Mouse (Mus musculus): ENCODE measurements at regions not wholly inside any gene's neighbourhood (a gene's known extent, or its start where the extent isn't known, plus 50 kb on each side); places are given as distances from the start of the nearest gene placed in this dataset.

DNA sequence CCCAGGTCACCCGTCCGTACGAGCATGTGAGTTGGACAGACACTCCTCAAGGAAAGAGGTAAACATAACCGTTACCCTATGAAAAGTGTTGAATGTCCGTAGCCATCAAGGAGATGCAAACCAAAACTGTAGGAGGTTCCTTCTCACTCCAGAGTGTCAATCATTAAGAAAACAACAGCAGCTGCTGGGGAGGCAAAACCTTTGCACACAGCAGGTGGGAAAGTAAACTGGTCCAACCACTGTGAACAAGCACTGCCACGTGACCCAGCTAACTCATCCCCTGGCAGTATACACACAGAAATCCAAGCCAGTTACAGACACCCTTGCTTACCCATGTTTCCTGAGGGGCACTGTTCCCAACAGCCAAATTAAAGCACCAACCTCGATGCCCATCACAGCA, 54.7 kb upstream of the Irx5 start:
- DNase-seq (ENCODE audit: low spot score), result no peak

DNA sequence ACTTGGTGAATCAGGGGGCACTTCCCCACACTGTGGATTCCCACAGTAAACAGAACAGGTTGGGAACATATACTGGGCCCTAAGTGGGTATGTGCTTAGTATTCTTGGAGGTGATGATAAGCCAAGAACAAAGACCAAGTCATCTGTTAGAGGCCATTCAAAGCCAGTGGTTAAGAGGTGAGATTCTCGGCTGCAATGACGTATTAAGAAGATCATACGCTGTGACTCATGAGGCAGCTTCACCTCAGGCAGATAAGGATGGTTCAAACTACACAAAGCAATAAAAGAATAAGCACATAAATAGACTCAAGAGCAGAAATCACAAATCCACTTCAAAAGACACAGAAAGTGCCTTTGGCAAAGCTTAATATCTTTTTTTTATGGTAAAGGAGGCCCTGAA, 56.4 kb upstream of the Irx5 start:
- no peak for DNase-seq (ENCODE audit: low spot score)

DNA sequence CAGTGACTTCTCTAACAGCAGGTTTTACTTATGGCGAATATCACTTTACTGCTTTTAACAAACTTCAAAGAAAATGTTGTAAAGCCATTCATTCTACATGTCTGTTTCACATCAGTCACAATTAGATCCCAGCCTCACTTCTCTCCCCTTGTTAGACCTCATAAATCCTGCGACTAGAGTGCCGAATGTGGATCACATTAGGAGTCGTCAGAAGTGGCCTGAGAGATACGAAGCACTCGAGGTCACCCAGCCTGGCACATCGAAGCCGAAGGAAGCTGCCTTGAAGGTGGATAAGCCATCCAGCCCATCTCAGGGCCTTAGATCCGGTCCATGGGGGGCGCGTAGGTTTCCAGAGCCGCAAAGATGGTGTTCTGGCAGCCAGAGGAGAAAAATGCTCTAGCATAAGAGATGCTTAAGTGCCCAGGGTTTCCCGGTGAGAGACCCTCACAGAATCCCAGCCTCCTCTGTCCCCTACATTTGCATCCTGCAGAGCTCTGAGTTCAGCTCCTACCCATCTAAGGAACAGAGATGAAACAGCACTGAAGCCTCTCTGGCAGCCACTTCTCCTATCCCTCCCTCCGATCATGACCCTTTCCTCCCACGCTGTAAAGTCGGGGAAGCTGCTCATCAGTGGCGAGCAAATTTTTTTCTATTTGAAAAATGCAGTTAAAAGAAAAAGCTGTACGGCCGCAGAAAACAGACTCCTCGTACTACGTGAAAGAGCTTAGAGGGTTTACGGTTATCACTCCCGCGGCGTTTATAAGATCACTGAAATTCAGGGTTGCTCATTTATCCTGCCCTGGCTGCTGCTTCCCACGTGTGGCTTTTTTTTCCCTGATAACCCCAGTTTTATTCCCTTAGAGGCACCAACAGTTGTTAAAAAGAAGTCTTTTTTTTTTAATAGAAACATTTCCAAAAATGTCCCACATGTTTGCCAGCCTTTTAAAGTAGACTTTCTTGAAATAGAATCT, 70.3 kb upstream of the Irx5 start:
- no peak for DNase-seq (ENCODE audit: low spot score)

DNA sequence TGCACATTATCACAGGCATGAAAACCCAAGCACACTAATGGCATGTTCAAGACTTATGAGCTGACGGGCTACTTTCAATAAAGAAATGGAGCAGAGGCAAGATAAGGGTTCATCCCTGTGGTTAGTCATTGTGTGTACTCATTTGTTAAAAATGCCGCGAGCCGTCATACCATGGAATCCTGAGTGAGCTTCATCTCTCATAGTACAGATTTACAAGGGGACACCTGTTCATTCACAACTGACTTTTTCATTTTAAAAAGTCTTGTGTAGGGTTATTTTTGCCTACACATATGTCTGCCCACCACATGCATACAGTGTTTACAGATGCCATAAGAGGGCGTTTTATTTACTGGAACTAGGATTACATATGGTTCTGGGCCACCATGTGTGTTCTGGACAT, 81.7 kb upstream of the Irx5 start:
- DNase-seq (ENCODE audit: low spot score), result no peak

DNA sequence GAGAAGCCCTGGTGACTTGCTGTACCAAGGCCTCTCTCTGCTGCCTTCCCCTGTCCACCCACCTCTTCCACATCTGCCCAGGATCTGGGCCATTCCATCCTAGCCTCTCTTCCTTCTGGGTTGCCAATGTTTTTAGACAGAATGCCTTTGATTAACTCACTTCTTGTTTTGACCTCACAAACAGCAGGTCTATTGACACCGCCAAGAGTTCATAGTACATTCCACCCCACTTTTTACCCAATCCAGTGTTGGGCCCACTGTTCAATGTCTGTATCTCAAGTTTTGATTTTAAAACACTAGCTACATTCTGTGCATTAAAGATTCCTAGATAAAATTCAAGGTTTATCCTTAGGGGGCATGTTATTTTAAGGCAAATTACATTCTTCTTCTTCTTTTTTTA, 84.7 kb upstream of the Irx5 start:
- DNase-seq (ENCODE audit: low spot score), result no peak

DNA sequence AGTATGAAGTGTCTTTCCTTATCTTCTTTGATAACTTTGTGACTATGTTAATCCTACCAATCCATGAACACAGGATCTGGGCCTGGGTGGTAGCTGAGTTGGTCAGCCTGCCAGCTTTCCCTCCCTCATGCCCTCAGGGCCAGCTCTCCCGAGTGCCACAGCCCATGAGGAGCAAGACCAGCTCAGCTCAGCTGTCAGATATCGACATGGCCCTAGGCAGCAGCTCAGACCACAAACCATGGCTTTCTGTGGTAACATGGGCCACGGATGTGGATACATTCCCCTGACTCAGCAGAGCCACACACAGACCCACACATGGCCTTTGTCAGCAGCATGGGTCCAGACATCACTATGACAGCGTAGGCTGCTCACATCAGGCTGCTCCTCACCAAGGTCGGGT, 85.4 kb upstream of the Irx5 start:
- no peak for DNase-seq (ENCODE audit: low spot score)

DNA sequence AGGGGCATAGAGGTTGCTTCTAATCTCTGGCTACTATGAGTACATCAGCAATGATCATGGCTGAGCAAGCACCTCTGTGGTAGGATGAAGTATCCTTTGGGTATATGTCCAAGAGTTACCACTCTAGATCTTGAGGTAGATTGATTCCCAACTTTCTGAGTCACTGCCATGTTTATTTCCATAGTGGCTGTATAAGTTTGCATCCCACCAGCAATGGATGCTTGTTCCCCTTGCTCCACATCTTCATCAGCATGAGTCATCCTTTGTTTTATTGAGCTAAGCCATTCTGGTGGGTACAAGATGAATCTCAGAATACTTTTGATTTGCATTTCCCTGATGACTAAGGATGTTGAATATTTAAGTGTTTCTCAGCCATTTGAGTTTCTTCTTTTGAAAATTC, 86.8 kb upstream of the Irx5 start:
- DNase-seq (ENCODE audit: low spot score), result no peak

DNA sequence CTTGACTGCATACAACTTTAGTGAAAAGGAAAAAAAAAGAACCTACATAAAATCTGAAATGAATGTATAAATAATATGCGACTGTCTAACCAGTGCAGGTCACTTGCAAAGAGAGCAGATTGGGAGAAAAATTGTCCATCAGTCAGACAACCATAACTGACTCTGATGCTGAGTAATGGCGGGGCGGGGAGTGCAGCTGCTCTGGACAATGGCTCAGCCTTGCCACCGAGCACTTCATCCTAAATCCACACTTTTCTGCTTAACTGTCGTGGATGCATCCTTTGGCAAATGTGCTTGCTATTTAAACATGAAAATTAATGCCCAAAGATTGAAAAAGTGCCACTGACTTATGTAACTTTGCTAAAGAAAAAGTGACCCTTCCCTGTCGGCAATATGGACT, 90.0 kb upstream of the Irx5 start:
- DNase-seq (ENCODE audit: low spot score), result no peak

DNA sequence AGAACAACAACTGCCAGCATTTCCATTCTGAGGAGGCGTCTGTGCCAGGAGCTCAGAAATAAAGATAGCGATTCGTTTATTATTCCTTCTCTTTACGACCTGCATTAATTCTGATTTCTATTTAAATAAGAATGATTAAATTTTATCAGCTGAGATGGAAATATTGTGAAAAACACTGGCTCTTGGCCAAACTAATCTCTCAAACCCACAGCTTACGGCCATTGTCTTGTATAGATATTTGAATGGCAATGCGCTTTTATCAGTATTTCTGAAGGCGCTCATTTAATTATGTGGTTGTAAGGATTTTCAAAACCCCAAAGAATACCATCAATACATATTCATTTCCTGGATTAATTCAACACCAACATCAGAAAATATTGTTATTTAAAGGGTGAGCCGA, 97.4 kb upstream of the Irx5 start:
- DNase-seq (ENCODE audit: low spot score), result no peak

DNA sequence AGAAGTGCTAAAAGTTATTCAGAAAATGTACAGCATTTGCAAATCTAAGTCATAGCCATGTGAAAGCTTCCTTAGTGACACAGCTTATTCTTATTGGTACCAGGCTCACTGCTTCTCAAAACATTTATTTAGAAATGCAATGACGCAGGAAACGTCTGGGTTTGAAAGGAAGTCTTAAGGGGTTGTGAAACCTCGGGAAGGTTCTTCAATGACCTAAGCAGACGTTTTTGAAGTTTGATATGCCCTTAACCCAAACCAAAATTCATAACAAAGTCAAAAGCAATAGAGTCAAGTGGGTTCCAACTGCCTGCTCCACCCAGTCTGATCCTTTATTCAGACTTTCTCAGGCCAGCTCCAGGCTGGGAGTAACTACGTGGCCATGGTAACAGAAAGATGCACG, 99.2 kb upstream of the Irx5 start:
- no peak for DNase-seq (ENCODE audit: low spot score)

DNA sequence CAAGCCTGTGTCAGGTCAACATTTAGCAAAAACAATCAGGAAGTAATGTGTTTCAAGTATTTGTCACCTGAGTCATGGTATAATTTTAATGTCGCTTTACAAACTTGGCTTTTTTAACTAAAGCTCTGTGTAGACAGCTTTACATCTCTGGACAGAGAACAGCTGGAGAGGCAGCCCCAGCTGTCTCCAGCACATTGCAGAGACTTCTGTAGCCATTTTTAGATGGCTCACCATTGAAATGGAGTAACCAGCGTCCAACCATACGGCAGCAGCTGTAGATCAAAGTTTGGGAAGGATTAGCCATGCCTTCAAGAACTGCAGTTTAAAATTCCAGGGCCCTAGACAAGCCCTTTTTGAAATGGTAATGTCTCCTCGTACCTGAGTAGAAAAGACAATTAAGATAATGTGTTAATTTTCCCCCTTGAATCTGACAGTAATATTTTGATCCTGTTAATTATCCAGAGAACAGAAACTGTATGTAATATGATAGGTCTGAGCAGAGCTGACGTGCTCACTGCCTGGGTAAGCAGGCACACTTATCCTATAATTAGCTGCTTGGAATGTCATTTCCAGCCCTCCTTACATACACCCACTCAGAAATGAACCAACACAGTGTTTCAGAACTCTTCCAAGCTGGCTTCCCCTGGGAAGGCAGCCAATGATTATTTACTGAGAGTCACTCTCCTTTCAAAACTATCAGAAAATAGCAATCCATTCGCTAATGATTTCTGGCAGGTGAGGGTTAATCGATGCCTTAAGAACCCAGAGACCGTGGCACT, 104.6 kb upstream of the Irx5 start:
- no peak for DNase-seq (ENCODE audit: low spot score)

DNA sequence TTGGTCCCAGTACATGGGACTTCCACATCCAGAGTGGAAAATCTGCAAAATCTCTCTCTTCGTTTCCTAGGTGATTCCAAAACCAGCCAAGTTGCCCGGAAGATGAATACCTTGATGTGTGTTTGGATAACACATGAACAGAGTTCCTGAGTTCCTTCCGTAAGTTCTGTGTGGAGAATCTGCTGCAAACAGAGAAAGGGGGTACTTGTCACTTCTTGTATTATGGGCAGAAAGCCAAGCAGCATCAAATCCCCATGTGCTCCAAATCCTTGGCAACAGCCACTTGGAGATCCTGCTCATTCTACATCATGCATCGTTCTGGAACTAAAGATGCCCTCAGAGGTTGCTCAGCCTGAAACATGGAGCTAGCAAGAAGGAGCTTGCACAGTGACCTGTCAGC, 111.1 kb upstream of the Irx5 start:
- DNase-seq (ENCODE audit: low spot score), result no peak

DNA sequence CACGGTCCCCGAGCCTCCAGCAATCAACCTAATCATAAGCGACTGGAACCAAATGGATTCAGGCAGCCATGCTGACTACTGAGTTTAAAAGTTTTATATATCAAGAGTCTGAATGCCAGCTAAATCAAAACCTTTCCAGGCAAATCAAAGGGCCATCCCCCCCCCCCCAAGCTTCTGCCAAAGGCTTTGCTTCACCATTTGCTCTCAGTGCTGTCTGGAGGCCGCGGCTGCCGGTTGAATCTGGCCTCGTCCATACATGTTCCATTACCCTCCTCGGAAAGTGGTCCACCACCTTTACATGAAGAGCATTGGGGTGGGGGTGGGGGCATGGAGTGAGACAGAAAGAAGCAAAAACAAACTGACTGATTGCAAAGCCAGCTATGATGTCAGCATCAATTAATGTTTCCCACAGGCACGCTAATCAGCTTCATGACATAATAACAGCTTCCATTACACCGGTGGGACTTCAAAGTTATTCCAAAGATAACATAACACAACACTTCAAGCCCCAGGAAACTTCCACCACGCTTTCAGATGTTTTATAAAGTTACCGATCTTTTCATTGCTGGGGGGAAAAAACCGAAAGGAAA, 116.6 kb upstream of the Irx5 start:
- DNase-seq (ENCODE audit: low spot score), result no peak

DNA sequence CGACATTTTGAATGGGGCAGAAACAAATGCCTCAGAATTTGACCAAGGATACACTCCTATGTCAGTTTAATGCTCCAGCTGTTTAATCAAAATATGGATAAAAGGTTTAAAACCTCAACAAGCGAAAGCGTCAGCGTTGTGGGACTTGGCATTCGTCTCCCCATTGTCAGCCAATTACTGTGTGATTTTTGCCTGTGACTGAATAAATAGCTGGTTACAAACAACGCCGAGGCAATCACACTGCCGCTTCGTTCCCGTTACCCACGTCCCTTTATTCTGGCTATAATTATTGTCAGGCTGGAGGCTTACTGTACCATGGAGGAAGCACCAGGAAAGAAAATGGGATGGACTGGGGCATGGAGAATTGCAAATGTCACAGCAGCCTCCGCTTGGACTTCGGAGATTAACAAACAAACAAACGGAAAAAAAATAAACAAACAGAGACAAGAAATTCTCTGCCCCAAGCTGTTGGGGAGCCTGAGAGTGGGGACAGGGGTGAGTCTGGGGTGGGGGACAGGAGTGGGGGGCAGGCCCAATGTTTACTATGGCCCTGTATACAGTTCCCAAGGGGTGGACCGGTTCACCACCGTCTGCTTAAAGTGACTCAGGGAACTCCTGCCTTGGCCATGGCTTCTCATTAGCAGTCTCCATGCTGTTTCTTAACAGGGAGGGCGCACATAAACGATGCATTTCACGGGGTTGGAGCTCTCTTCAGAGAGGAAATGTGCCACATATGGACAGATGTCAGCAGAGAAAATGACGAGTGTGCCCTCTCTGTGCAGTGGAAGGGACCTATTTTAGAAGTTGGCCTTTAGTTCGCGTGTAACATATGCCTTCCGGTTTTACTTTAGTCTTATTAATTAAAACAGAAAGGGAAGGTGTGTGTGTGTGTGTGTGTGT, 125.8 kb upstream of the Irx5 start:
- DNase-seq (ENCODE audit: low spot score), result no peak

DNA sequence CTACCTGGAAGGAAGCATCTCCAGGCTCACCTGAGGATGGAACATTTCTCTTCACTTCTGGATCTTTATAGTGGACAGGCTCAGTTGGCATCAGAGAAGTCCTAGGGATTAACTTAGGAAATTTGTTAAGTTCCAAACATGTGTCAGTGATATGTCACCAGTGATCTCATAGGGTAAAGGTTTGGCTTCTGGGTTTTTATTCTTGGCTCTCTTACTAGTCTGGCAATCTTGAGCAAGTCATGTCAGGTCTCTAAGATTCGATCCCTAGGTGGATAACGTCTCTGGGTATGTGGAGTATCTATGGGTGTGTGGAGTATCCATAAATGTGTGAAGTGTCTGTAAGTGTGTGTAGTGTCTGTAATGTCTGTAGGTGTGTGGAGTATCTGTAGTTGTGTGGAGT, 127.9 kb upstream of the Irx5 start:
- DNase-seq (ENCODE audit: low spot score), result no peak

DNA sequence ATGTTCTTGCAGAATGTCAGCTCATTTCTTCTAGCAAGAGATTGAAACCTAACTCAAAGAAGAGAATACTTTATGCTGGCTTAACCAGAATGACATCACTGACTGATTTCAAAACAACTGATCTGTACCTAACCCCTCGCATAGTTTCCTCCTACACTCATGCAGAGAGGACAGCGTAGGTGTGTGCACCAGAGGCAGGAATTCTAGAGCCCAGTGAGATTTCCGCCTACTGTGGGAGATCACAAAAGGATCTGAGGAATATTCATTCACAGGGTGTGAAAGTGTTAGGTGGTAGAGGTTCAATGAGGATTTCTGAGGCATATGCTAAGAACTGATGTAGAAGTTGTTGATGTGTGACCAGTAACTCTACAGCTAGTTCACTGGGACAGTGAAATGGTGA, 132.5 kb upstream of the Irx5 start:
- no peak for DNase-seq (ENCODE audit: low spot score)

DNA sequence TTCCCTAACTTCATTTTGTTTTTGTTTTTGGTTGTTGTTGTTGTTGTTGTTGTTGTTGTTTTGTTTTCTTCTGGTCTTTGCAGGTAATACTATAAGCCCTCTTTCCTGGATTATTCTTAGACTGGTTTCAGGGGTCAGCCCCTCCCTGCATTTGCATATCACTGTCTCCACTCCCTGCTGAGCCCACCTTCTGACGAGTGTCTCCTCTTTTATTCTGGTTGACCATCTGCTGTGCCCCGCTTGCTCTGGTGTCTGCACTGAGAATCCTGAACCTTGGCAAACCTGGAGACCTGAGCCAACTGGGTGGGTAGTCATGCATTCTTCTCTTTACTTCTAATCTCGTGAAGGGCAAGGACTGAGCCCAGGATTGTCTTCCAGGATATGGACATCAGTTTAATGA, 134.4 kb upstream of the Irx5 start:
- no peak for DNase-seq (ENCODE audit: low spot score)

DNA sequence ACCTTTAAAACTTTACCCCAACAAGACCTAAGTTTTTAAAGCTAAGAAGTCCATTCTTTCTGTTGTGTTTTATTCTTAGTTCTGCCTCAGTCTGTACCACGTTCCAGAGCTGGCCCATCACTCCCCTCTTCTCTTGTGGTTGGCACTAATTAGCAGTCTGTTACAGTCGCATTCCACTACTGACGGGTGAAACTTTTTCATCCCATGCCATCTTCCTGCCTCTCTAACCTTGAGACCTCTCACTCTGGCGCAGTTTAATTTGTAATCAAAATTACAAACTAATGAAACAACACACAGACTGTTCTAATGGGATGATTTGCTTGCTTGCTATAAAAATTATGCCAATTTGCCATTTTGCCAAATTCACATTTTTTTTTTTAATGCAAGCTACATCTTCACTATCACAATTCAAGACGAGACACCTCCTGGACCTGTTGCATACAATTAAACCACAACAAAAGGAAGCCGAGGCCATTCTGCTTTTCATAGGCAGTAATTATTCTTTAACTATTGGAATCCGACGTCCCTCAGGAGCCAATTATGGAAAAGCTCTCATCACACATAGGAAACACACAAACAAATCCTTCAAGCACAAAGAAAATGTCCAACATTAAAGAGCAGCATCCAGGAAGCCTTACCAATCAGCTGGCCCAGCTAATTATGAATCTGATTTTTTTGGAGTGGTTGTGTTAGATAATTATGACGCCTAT, 138.1 kb upstream of the Irx5 start:
- DNase-seq (ENCODE audit: low spot score), result no peak

DNA sequence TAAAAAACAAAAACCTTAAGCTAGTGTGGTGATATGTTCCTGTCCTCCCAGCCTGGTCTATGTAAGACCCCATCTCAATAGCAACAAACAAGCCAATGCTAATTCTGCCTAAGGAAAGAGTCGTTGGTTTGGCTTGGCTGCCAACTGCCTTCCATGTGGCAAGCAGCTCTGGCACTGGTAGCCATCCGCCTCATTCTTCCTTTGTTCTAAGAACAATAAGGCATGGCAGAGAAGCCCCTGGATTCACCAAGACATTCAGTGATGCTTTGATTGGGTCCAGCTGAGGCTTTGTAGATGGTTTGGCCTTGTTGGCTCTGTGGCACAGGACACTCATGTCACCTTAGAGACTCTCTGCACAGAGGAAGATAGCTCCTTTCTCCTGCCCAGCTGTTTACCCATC, 139.9 kb upstream of the Irx5 start:
- no peak for DNase-seq (ENCODE audit: low spot score)

DNA sequence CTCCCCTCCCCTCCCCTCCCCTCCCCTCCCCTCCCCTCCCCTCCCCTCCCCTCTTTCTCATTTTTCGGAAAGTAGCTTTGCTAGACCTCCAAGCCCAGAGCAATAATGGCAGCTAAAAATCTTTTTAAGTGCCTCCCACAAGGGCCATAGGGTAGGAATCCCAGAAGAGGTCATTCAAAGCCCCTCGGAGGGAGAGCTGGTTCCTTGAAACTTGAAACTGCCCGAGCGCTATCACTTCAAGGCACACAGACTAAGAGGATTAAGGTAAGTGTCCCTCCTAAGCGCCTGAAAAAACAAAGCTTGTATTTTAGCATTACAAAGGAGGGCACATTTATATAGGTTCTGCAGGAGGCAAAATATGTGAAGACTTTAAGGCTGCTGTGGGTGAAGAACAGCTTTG, 141.2 kb upstream of the Irx5 start:
- no peak for DNase-seq (ENCODE audit: low spot score)

Measured in heart, adult 8-10 months (tissue).